ENCODE assay signal across 12 mouse cellular contexts in the genomic region with DNA sequence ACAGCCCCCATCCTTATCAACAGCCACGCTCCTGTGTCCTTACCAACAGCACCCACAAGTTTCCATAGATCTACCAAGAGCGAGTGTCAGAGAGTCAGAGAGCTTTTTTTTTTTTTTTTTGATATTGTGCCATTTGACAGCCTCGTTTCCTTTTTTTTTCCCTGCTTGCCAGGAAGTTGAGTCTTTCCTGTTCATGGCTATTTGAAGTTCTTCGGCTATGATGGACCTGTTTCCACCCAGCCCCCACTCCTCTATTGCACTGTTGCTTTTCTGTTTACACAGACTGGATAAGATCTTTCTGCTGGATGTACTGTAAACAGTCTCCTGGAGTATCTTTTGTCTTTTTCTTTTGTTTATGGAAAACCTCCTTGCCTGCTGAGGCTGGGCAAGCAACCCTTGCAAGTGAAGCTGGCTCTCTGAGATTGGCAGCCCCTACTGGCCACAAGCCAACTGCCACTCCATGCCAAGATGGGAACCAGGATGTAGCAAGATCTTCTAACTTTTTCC.
DNase-seq lines count a peak whose midpoint lies in the region; ATAC-seq and TF ChIP-seq lines count a peak whose summit lies in the region.
"Had no signal": no experiment of that assay in that cellular context is flagged by ENCODE, and none has a peak within 500 bp of the region (broad histone marks: within the 10 kb centered on the region; RNA-seq: fewer than 3 reads in every experiment).

No protein-coding gene starts in this region.

- 58% methylated on average over 4 of the region's 4 CpGs for WGBS in forebrain, postnatal 0 days
- WGBS in forebrain, embryonic 15.5 days = 46% methylated on average over 4 of the region's 4 CpGs

- TF ChIP-seq CTCF in forebrain, postnatal 0 days (IDR thresholded peaks at IDR 0.05; ENCODE audit: low read depth) = no peak

- H3K4me1 ChIP-seq in forebrain, postnatal 0 days (ENCODE audit: insufficient read depth) = no peaks in the 10 kb centered on the region
- peaks cover 5% of the 10 kb centered on the region; the same call in 1 of the 2 replicates for H3K4me1 ChIP-seq in forebrain, embryonic 15.5 days
- H3K4me1 ChIP-seq: forebrain, embryonic 10.5 days; heart, embryonic 12.5 days had no signal

- no peaks in the 10 kb centered on the region for H3K9me3 ChIP-seq in forebrain, postnatal 0 days (ENCODE audit: low read length)
- no peaks in the 10 kb centered on the region for H3K9me3 ChIP-seq in forebrain, embryonic 15.5 days
- H3K9me3 ChIP-seq: forebrain, embryonic 10.5 days; G1E had no signal

- no peak for ATAC-seq in forebrain, postnatal 0 days
- ATAC-seq in forebrain, embryonic 15.5 days (replicated peaks) = no peak
- ATAC-seq in hematopoietic stem cell, adult 5-6 weeks (replicated peaks in 1 of 2; ENCODE audit: insufficient read depth in 1 of 2, low FRiP score in 2 of 2, low TSS enrichment in 1 of 2, low read depth in 1 of 2, poor library complexity in 2 of 2, severe bottlenecking in 2 of 2) = peak; percentile 45 to 56; a peak in 1 of 4 replicates

- H3K4me2 ChIP-seq in forebrain, postnatal 0 days (ENCODE audit: low read depth) = no peak overlapping the region
- no peak overlapping the region for H3K4me2 ChIP-seq in forebrain, embryonic 15.5 days (replicated peaks)
- H3K4me2 ChIP-seq: heart, embryonic 12.5 days had no signal

- no peaks in the 10 kb centered on the region for H3K27me3 ChIP-seq in forebrain, postnatal 0 days (ENCODE audit: insufficient read depth, low read length)
- no peaks in the 10 kb centered on the region for H3K27me3 ChIP-seq in forebrain, embryonic 15.5 days
- H3K27me3 ChIP-seq: heart, embryonic 12.5 days had no signal

- peak; percentile 35 for DNase-seq in forebrain, postnatal 0 days
- peak; percentile 41 to 51 for DNase-seq in right cerebral cortex, postnatal 10 days (ENCODE audit: low spot score in 2 of 2)
- no peak for DNase-seq in right cerebral cortex, postnatal 25 days
- peak; percentile 82 for DNase-seq in lung, postnatal 36 days
- DNase-seq in embryo, embryonic 9.5 days (ENCODE audit: extremely low spot score) = no peak
- no peak for DNase-seq in embryo, embryonic 10 days (ENCODE audit: low spot score)

- H3K9ac ChIP-seq in forebrain, postnatal 0 days = no peak overlapping the region
- H3K9ac ChIP-seq in forebrain, embryonic 15.5 days (replicated peaks) = no peak overlapping the region
- H3K9ac ChIP-seq: heart, embryonic 12.5 days; liver, embryonic 14.5 days had no signal

- no peak overlapping the region for H3K27ac ChIP-seq in forebrain, postnatal 0 days (ENCODE audit: low read depth, low read length)
- no peak overlapping the region for H3K27ac ChIP-seq in forebrain, embryonic 15.5 days (replicated peaks)
- H3K27ac ChIP-seq: forebrain, embryonic 10.5 days; liver, embryonic 14.5 days had no signal

- H3K36me3 ChIP-seq in forebrain, postnatal 0 days (ENCODE audit: insufficient read depth) = no peaks in the 10 kb centered on the region
- no peaks in the 10 kb centered on the region for H3K36me3 ChIP-seq in forebrain, embryonic 15.5 days
- H3K36me3 ChIP-seq: forebrain, embryonic 10.5 days; G1E; heart, embryonic 12.5 days had no signal

- no peak overlapping the region for H3K4me3 ChIP-seq in forebrain, postnatal 0 days (ENCODE audit: low read depth, low read length)
- H3K4me3 ChIP-seq in forebrain, embryonic 15.5 days = no peak overlapping the region
- H3K4me3 ChIP-seq: forebrain, embryonic 10.5 days; heart, embryonic 12.5 days had no signal

Comparison
In these comparisons a context has a peak if more than half of its experiments do, and no peak if none do; other contexts are left out.
1. DNase-seq: peak in forebrain, postnatal 0 days (single experiment), right cerebral cortex, postnatal 10 days (2 of 2) and lung, postnatal 36 days (single experiment); none in right cerebral cortex, postnatal 25 days (single experiment), embryo, embryonic 9.5 days (single experiment) and embryo, embryonic 10 days (single experiment).
2. ATAC-seq: peak in hematopoietic stem cell, adult 5-6 weeks (2 of 2); none in forebrain, postnatal 0 days (single experiment) and forebrain, embryonic 15.5 days (single experiment).